In genomic region chr4:103064976-103065375, GRCm38 (mm10) we compare ENCODE assay signal across 26 mouse cellular contexts. TPM values are rescaled to one million over a fixed set of nuclear protein-coding genes. Genes with fewer than 3 reads are reported as not detected.
A peak's percentile ranks its signal among the peaks of the same experiment; 100 is the strongest.
DNase-seq lines count a peak whose midpoint lies in the region; ATAC-seq and TF ChIP-seq lines count a peak whose summit lies in the region.
"Had no signal": no experiment of that assay in that cellular context is flagged by ENCODE, and none has a peak within 500 bp of the region (broad histone marks: within the 10 kb centered on the region; RNA-seq: fewer than 3 reads in every experiment).

No protein-coding gene starts in this region.

- DNase-seq in gastrocnemius, postnatal 25 days, result peak; percentile 8
- no peak for DNase-seq in gastrocnemius, adult 8-10 months (ENCODE audit: low spot score in 2 of 2)
- peak; percentile 66 for DNase-seq in thymus, adult 2 months
- DNase-seq in thymus, postnatal 25 days, result peak; percentile 65
- DNase-seq in testis, postnatal 14 days (ENCODE audit: low spot score), result no peak
- DNase-seq in right cerebral cortex, adult 2 months (ENCODE audit: low spot score in 2 of 2), result no peak
- DNase-seq: adrenal gland, adult 2 months; adrenal gland, postnatal 36 days; cerebellum, adult 2 months; cerebellum, postnatal 10 days; embryo, embryonic 11 days; gastrocnemius, adult 2 months; heart, adult 18-20 months; heart, postnatal 10 days; heart, postnatal 4 days had no signal

- no peak for TF ChIP-seq CTCF in thymus, adult 2 months (IDR thresholded peaks at IDR 0.05; ENCODE audit: borderline replicate concordance, control insufficient read depth, extremely low read depth, insufficient read depth, low read length, poor library complexity)

- H3K27ac ChIP-seq in thymus, adult 2 months (ENCODE audit: control insufficient read depth, insufficient read depth, low read length), result peak overlapping the region; percentile 77
- H3K27ac ChIP-seq in midbrain, embryonic 13.5 days, result no peak overlapping the region
- H3K27ac ChIP-seq: embryonic facial prominence, embryonic 15.5 days; forebrain, embryonic 10.5 days; gastrocnemius, adult 2 months; heart, embryonic 10.5 days; hindbrain, embryonic 12.5 days had no signal

- H3K4me3 ChIP-seq in thymus, adult 2 months (ENCODE audit: control insufficient read depth, insufficient read depth, low read length), result no peak overlapping the region
- H3K4me3 ChIP-seq in midbrain, embryonic 13.5 days (replicated peaks), result no peak overlapping the region
- H3K4me3 ChIP-seq: embryonic facial prominence, embryonic 15.5 days; erythroblast, embryonic 14.5 days; forebrain, embryonic 10.5 days; gastrocnemius, adult 2 months; heart, embryonic 10.5 days; hindbrain, embryonic 12.5 days had no signal

- no peak overlapping the region for H3K9ac ChIP-seq in midbrain, embryonic 13.5 days (replicated peaks)
- H3K9ac ChIP-seq: embryonic facial prominence, embryonic 15.5 days; hindbrain, embryonic 12.5 days had no signal

- TF ChIP-seq POLR2A in thymus, adult 2 months (IDR thresholded peaks at IDR 0.05; ENCODE audit: control insufficient read depth, extremely low read depth, insufficient read depth, low read length, poor library complexity), result no peak

- H3K27me3 ChIP-seq in thymus, adult 2 months (ENCODE audit: control insufficient read depth, insufficient read depth, low read length), result no peaks in the 10 kb centered on the region
- no peaks in the 10 kb centered on the region for H3K27me3 ChIP-seq in midbrain, embryonic 13.5 days
- H3K27me3 ChIP-seq: embryonic facial prominence, embryonic 15.5 days; hindbrain, embryonic 12.5 days; Patski had no signal

- no peaks in the 10 kb centered on the region for H3K9me3 ChIP-seq in midbrain, embryonic 13.5 days
- H3K9me3 ChIP-seq: embryonic facial prominence, embryonic 15.5 days; forebrain, embryonic 10.5 days; heart, embryonic 10.5 days; hindbrain, embryonic 12.5 days had no signal

- H3K36me3 ChIP-seq in thymus, adult 2 months (ENCODE audit: control insufficient read depth, insufficient read depth, low read length), result peaks cover 10% of the 10 kb centered on the region; the same call in 1 of the 2 replicates
- no peaks in the 10 kb centered on the region for H3K36me3 ChIP-seq in midbrain, embryonic 13.5 days
- H3K36me3 ChIP-seq: embryonic facial prominence, embryonic 15.5 days; heart, embryonic 10.5 days; hindbrain, embryonic 12.5 days had no signal

- no peak overlapping the region for H3K4me2 ChIP-seq in midbrain, embryonic 13.5 days (replicated peaks)
- H3K4me2 ChIP-seq: embryonic facial prominence, embryonic 15.5 days; hindbrain, embryonic 12.5 days had no signal

- no peak for ATAC-seq in midbrain, embryonic 13.5 days
- ATAC-seq: forebrain, embryonic 14.5 days; Patski had no signal

- 27% methylated on average over 5 of the region's 5 CpGs for WGBS in thymus, adult 2 months
- WGBS in midbrain, embryonic 13.5 days, result 87% methylated on average over 5 of the region's 5 CpGs

- H3K4me1 ChIP-seq in thymus, adult 2 months (replicated peaks; ENCODE audit: control insufficient read depth, insufficient read depth, low read length), result peaks cover 25% of the 10 kb centered on the region
- peaks cover 10% of the 10 kb centered on the region for H3K4me1 ChIP-seq in midbrain, embryonic 13.5 days (replicated peaks)
- H3K4me1 ChIP-seq: embryonic facial prominence, embryonic 15.5 days; forebrain, embryonic 10.5 days; heart, embryonic 10.5 days; hindbrain, embryonic 12.5 days had no signal

RNA-seq across cellular contexts. Expression of gene Insl5, which starts 38.3 kb away (rescaled TPM):
- total RNA-seq in gastrocnemius, postnatal 25 days (2021), result not detected
- total RNA-seq in gastrocnemius, adult 8-10 months (2022), result not detected
- polyA plus RNA-seq in thymus, adult 2 months (2012; rRNA removed), result 15.7 and 19.4 TPM in 2 replicates
- polyA plus RNA-seq in midbrain, embryonic 13.5 days (2015; fragmentation: Nextera tagmentation; extraction: Ambion mirVana), result 0.24 TPM in 1 of 2 replicates, not detected in the other
- total RNA-seq: adrenal gland, adult 2 months; adrenal gland, postnatal 36 days; gastrocnemius, adult 2 months; gastrocnemius, postnatal 4 days; heart, adult 18-20 months; heart, postnatal 10 days; heart, postnatal 4 days had no signal
- polyA plus RNA-seq: C2C12; embryonic facial prominence, embryonic 15.5 days; erythroblast, embryonic 14.5 days; forebrain, embryonic 10.5 days; forebrain, embryonic 14.5 days; heart, embryonic 10.5 days; heart, embryonic 14.5 days; Patski had no signal

RNA-seq across cellular contexts. Expression of gene Mier1, which starts 49.2 kb away (rescaled TPM):
- total RNA-seq in gastrocnemius, postnatal 25 days (2021), result 10 to 100 TPM; 17.3 to 20.3 TPM
- total RNA-seq in gastrocnemius, adult 8-10 months (2022), result 10 to 100 TPM; 15.2 to 21.0 (median 17.4) TPM
- polyA plus RNA-seq in thymus, adult 2 months (2012; rRNA removed), result 63.8 and 65.4 TPM in 2 replicates
- polyA plus RNA-seq in midbrain, embryonic 13.5 days (2015; fragmentation: Nextera tagmentation; extraction: Ambion mirVana), result 34.6 and 39.3 TPM in 2 replicates

RNA-seq across cellular contexts. Expression of gene Wdr78, which starts 49.4 kb away (rescaled TPM):
- 1 to 10 TPM in 1 of 2 experiments, under 1 TPM in 1; 0.59 to 1.1 TPM for total RNA-seq in gastrocnemius, postnatal 25 days (2021)
- total RNA-seq in gastrocnemius, adult 8-10 months (2022), result under 1 TPM; 0.38 to 0.75 (median 0.47) TPM
- 50.2 and 54.6 TPM in 2 replicates for polyA plus RNA-seq in thymus, adult 2 months (2012; rRNA removed)
- 4.8 and 4.9 TPM in 2 replicates for polyA plus RNA-seq in midbrain, embryonic 13.5 days (2015; fragmentation: Nextera tagmentation; extraction: Ambion mirVana)

Comparison
In these comparisons a context has a peak if more than half of its experiments do, and no peak if none do; other contexts are left out.
1. DNase-seq: peak in gastrocnemius, postnatal 25 days (single experiment), thymus, adult 2 months (single experiment) and thymus, postnatal 25 days (single experiment); none in gastrocnemius, adult 8-10 months (0 of 2), testis, postnatal 14 days (single experiment) and right cerebral cortex, adult 2 months (0 of 2).